Mouse (Mus musculus): ENCODE measurements around the gene Lrrd1. TPM values are rescaled to one million over a fixed set of nuclear protein-coding genes. Genes with fewer than 3 reads are reported as not detected.

Gene Lrrd1
- total RNA-seq, 2 experiments from 2014 or later, result 0.21 TPM; not detected in 1

DNA sequence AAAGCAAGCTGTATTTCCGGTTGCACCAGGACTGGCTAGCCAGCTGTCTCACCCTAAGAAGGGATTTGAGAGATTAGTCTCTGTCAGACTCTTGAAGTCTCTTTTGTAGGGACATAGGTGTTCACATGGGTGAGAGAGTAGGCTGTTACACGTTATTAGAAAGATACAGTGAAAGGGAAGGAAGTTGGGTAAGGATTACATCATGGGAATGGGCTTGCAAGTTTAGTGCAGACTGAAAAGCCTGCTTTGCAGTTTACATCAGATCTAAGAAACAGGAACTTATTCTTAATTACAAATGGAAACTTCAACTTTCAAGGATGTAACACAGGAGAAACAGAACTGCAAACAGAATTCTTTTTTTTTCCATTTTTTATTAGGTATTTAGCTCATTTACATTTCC lies 60.5 kb downstream of the Lrrd1 start:
- intact Hi-C loops (cut with DNase I), result no loop called here
- DNase-seq (ENCODE audit: extremely low spot score in 1 of 2, low spot score in 2 of 2), result no peak

Other genes starting within 250 kb of the Lrrd1 start
- gene Pex1, start 249.1 kb upstream of the Lrrd1 start, total RNA-seq (2021), result 10 to 100 TPM; 27.4 to 27.8 TPM
- 10 to 100 TPM; 11.5 to 12.3 TPM for gene Rbm48, start 248.6 kb upstream of the Lrrd1 start, total RNA-seq (2021)
- gene Tmbim7, start 194.0 kb upstream of the Lrrd1 start, total RNA-seq (2021), result not detected
- 100 to 1,000 TPM; 128 to 129 TPM for gene Gatad1, start 188.0 kb upstream of the Lrrd1 start, total RNA-seq (2021)
- 10 to 100 TPM; 64.3 to 67.9 TPM for gene Ankib1, start 42.2 kb upstream of the Lrrd1 start, total RNA-seq (2021)
- 10 to 100 TPM; 38.5 to 41.6 TPM for gene Krit1, start 42.0 kb upstream of the Lrrd1 start, total RNA-seq (2021)
- gene Mterf1a, start 48.8 kb downstream of the Lrrd1 start, total RNA-seq (2021), result 1 to 10 TPM; 7.5 to 10.0 TPM
- gene Akap9, start 82.9 kb downstream of the Lrrd1 start, total RNA-seq (2021), result 100 to 1,000 TPM; 107 to 117 TPM